Mouse (Mus musculus): ENCODE measurements at regions not wholly inside any gene's neighbourhood (a gene's known extent, or its start where the extent isn't known, plus 50 kb on each side); places are given as distances from the start of the nearest gene placed in this dataset.

DNA sequence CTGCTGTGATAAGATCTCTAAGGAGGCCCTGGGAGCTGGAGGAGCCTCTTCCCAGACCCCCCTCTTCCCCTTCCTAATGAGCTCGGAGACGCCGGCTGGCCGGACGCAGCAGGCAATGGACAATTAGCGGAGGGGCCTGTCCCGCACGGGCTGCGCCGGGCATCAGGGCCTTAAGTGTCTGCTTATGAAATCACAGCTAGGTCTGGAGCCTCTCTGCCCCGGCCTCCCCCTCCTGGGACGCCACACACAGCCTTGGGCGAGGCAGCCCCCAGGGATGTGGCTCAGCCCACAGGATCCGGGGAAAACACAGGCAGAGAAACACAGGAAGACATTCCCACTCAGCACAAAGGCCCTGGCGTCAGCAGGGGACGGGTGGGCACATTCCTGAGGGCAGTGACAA is 420.6 kb downstream of the Med13l start:
- no peak for DNase-seq

GRCm38 (mm10) chr5:118984251-118984650 is 423.8 kb downstream of the Med13l start:
- no peak for DNase-seq

- DNase-seq = no peak
Observed at GRCm38 (mm10) chr5:118984797-118985408, 424.4 kb downstream of the Med13l start.

GRCm38 (mm10) chr5:118987376-118988000 is 427.0 kb downstream of the Med13l start:
- DNase-seq = no peak

DNA sequence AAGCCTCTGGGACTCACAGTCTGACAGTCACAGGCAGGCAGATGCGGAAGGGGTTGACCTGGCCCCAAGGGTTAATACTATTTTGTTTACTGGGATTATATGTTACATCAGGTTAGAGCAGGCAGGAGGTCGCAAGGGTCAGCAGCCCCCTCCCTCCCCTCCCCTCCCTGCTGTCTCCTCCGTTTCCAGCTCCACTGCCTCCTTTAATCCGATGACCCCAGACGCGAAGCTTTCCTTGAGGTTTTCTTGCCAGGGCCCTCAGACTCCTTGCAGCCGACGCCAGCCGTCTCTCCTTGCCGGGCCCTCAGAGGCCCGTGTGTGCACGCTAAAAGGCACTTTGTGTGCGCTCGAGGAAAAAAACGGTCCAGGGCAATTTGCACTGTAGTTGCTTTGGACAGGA is 438.6 kb downstream of the Med13l start:
- no peak for DNase-seq

- DNase-seq = peak; percentile 20
Observed at GRCm38 (mm10) chr5:119005825-119006471, 445.5 kb downstream of the Med13l start.

DNA sequence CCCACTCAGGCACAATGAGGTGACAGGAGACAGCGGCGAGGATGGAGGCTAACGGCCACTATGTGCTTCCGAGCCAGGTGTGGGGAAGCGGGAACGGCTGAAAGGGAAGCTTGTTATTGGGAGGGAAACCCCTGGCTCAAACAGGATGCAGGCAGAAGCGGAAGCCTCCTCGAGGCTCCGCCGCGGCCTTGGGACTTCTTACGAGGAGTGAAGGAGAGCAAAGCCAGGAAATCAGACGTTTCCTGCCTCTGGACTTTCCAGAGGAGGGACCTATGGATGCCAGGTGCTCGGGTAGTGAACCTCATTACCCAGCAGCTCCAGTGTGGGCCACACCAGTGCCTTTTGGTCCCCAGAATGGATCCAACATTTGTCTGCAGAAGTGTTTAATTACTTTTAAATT is 449.6 kb downstream of the Med13l start:
- DNase-seq = no peak

DNA sequence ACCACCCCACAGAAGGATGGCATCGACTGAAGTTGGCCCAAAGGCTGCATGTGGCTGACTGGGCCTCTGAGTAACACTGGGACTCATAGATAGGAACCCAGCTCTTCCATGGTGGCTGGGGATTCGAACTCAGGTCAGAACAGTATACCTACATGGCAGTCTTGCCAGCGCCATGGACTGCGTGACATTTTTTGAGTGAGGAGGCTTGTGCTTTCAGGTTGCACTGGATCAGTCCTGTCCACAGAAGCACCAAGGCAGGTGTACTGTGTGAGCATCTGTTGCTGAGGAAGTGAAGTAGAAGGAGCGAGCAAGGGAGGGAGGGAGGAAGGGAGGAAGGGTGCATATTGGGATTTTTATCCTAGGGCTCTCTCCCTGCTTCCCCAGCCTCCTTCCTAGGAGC is 454.7 kb downstream of the Med13l start:
- no peak for DNase-seq

- DNase-seq = no peak
Observed at GRCm38 (mm10) chr5:119015606-119016255, 455.3 kb downstream of the Med13l start.

GRCm38 (mm10) chr5:119016420-119016819 is 455.9 kb downstream of the Med13l start:
- DNase-seq = no peak

- no peak for DNase-seq
Observed at GRCm38 (mm10) chr5:119023947-119024346, 463.5 kb downstream of the Med13l start.

GRCm38 (mm10) chr5:119032051-119032450 is 471.6 kb downstream of the Med13l start:
- no peak for DNase-seq

DNA sequence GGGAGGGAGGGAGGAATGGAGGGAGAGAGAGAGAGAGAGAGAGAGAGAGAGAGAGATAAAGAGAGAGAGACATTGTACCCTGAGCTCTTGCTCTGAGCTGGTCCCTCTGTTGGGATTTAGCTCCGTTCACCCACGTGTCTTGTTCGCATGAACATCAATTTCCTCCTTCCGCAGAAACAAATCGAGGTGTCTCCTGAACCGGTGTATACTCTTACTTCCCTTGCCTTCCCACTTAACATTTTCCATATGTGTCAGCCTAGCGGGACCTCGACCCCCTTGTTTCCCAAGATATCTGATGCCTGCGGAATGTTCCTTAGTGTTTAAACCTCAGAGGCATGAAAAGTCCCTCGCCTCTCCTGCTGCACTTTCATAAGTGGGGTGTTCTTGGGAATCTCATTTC is 484.1 kb downstream of the Med13l start:
- DNase-seq = no peak

DNA sequence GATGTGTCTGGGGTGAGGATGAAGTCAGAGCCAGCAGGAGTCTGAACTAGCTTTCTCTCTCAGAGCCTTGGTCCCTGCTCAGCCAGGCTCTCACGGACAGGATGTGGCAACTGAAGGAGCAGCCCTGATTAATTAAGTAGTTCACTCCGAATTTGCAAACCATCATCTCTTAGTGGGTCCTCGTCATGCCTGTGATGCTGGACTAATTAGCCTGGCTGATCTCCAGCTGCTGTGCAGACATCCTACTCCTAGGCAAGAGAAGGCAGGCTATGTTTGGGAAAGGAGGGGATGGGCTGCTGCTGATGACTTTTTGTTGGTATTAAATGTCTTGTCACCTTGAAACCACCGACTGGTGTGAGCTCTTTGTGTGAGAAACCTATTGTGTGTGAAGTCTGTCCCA is 487.1 kb downstream of the Med13l start:
- no peak for DNase-seq

- no peak for DNase-seq
Observed at GRCm38 (mm10) chr5:119052354-119052996, 492.0 kb downstream of the Med13l start.

DNA sequence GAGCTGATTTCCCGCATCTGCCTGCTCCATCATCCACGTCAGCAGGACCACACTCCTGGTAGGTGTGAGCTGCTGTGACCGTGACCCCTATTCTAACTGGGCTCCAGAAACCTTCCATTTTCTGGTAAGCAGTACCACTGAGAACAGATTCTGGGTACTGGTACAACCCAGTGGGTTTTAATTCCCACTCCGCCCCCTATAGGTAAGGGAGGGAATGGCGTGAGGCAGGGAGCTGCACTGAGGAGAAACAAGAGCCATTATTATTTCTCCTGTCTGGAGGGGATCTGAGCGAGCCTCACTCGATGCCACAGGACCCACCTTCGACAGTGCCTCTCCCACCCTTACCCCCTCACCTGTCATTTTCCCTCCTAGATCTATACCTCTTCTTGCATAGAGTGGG is 493.3 kb downstream of the Med13l start:
- no peak for DNase-seq

- DNase-seq = no peak
Observed at GRCm38 (mm10) chr5:119054393-119054792, 493.9 kb downstream of the Med13l start.

DNA sequence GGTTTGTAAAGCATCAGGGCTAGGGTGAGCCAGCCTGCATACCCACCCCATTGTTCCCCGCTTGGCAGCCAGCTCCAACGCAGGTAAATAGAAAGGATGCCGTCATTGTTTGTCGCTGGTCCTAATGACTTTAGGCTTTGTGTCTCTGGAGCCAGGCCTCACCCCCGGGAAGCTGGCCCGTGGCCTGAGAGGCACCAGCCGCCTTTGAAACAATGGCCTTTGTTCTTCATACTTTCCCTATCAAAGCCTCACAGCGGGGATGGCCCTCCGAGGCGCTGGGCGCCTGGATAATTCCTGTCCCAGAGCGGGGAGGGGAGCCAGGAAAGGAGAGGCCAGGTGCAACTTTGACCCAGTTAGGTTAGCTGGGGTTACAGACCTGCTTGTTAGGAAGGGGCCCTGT is 495.0 kb downstream of the Med13l start:
- no peak for DNase-seq

GRCm38 (mm10) chr5:119057813-119058212 is 497.3 kb downstream of the Med13l start:
- DNase-seq = no peak

DNA sequence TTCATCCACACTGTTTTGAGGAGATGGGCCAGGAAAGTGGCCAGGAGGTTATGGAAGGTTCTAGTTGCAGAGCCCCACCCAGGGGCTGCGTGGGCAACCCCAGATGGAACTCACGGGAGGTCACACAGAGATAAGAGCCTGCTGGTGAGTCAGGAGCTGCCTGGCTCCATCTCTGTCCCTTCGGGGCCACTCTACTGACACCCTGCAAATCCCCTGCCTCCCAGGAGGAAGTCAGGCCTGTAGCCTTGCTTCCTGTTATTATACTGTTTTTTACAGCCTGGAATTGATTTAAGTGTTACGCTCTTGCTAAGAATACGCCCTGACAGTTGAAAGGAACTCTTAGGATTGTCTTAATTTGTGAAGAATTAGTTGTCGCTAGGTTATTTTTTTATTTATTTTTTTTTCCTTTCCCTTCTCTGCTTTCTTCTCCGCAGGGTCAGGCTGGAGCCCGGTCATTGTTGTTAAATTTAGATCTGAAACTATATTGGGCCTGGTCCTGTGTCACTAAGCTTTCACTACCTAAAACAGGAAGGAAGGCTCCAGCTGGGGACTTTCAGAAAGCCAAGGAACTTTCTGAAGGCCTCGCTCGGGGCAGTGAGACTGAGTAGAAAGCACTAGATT is 497.9 kb downstream of the Med13l start:
- DNase-seq = no peak

DNA sequence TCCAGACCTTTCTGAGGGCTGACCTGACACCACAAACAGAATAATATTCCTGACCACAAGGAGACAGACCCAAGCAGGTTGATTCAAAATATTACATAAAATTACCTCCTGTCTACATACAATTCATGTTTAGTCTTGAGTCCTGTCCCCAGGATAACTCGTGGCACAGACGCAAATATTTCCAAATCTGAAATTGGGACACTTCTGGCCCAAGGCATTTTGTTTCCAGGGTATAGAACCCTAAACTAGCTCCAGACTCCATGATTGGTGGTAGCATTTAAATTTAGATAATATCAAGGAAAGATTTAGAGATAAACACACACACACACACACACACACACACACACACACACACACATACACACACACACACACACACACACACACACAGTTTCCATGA is 498.7 kb downstream of the Med13l start:
- DNase-seq = no peak

GRCm38 (mm10) chr5:119060886-119061285 is 500.4 kb downstream of the Med13l start:
- DNase-seq = no peak

GRCm38 (mm10) chr5:119062478-119062877 is 502.0 kb downstream of the Med13l start:
- no peak for DNase-seq
